Mouse (Mus musculus): Measurements from ENCODE around the gene Tnfrsf25. TPM values are rescaled to one million over a fixed set of nuclear protein-coding genes. Genes with fewer than 3 reads are reported as not detected.

Gene Tnfrsf25
- total and polyA plus RNA-seq, 3 experiments, result 1.5 TPM; not detected in 2

GRCm38 (mm10) chr4:152087211-152088081 lies 28.3 kb upstream of the Tnfrsf25 start:
- dilution Hi-C loops (cut with MboI; ENCODE audit: extremely low pct_ligation_motif_present, extremely low pct_unique_long_range_greater_than_20kb, low sequenced_read_pairs), result no loop called here
- no peak for TF ChIP-seq MYC (IDR thresholded peaks at IDR 0.05; ENCODE audit: low read depth, low read length)
- TF ChIP-seq E2F4 (IDR thresholded peaks at IDR 0.05; ENCODE audit: insufficient replicate concordance, low read depth, low read length), result no peak
- no peak for TF ChIP-seq USF2 (conservative IDR thresholded peaks at IDR 0.05; ENCODE audit: low read depth, low read length)
- TF ChIP-seq ETS1 (conservative IDR thresholded peaks at IDR 0.05; ENCODE audit: low read depth, low read length), result no peak
- TF ChIP-seq MAX (IDR thresholded peaks at IDR 0.05; ENCODE audit: low read length), result no peak
- no peak for TF ChIP-seq ELF1 (IDR thresholded peaks at IDR 0.05; ENCODE audit: low read depth, low read length)
- TF ChIP-seq MXI1 (IDR thresholded peaks at IDR 0.05; ENCODE audit: low read depth, low read length), result no peak
- H3K27ac ChIP-seq (ENCODE audit: insufficient read depth, low read depth), result no peak overlapping the region
- no peaks in the 10 kb centered on the region for H3K79me2 ChIP-seq (replicated peaks; ENCODE audit: control insufficient read depth, extremely low read depth, insufficient read depth, poor library complexity, severe bottlenecking)
- H3K9ac ChIP-seq (ENCODE audit: insufficient read depth, low read depth), result peak overlapping the region; percentile 66
- in situ Hi-C loops (cut with MboI; ENCODE audit: low pct_ligation_motif_present, low pct_unique_long_range_greater_than_20kb, low sequenced_read_pairs), result no loop called here
- peaks cover 6% of the 10 kb centered on the region for H3K9me3 ChIP-seq (replicated peaks; ENCODE audit: low read length)
- peak overlapping the region in 1 of 3 experiments; percentile 87 for H3K4me3 ChIP-seq (replicated peaks in 1 of 3; ENCODE audit: low read depth in 2 of 3, low read length in 2 of 3, poor library complexity in 1 of 3)
- peaks cover 10% of the 10 kb centered on the region in 2 experiments for H3K4me1 ChIP-seq (ENCODE audit: control insufficient read depth in 1 of 2, insufficient read depth in 2 of 2)
- no peak for DNase-seq (ENCODE audit: extremely low read depth)
- H3K27me3 ChIP-seq (replicated peaks), result peaks cover 86% of the 10 kb centered on the region
- no peaks in the 10 kb centered on the region for H3K36me3 ChIP-seq (replicated peaks in 1 of 2; ENCODE audit: control insufficient read depth in 1 of 2, insufficient read depth in 1 of 2, low read length in 1 of 2)
- H3K4me2 ChIP-seq (ENCODE audit: insufficient read depth, low read depth, poor library complexity, severe bottlenecking), result peak overlapping the region; percentile 93

- H3K4me3 ChIP-seq (replicated peaks in 1 of 3; ENCODE audit: low read depth in 2 of 3, low read length in 2 of 3, poor library complexity in 1 of 3), result no peak overlapping the region
- H3K36me3 ChIP-seq (replicated peaks in 1 of 2; ENCODE audit: control insufficient read depth in 1 of 2, insufficient read depth in 1 of 2, low read length in 1 of 2), result no peaks in the 10 kb centered on the region
- H3K4me2 ChIP-seq (ENCODE audit: insufficient read depth, low read depth, poor library complexity, severe bottlenecking), result no peak overlapping the region
- H3K27ac ChIP-seq (ENCODE audit: insufficient read depth, low read depth), result no peak overlapping the region
- peaks cover 89% of the 10 kb centered on the region for H3K27me3 ChIP-seq (replicated peaks)
- TF ChIP-seq ZKSCAN1 (IDR thresholded peaks at IDR 0.05; ENCODE audit: borderline replicate concordance, low read depth, low read length) (no peak), USF2 (conservative IDR thresholded peaks at IDR 0.05; ENCODE audit: low read depth, low read length) (no peak), MXI1 (IDR thresholded peaks at IDR 0.05; ENCODE audit: low read depth, low read length) (no peak), POLR2A (IDR thresholded peaks at IDR 0.05; ENCODE audit: low read depth, low read length) (no peak), IRF4 (IDR thresholded peaks at IDR 0.05; ENCODE audit: low read depth, low read length) (no peak), E2F4 (IDR thresholded peaks at IDR 0.05; ENCODE audit: insufficient replicate concordance, low read depth, low read length) (no peak), CHD2 (IDR thresholded peaks at IDR 0.05; ENCODE audit: low read length) (no peak)
- no peak overlapping the region for H3K9ac ChIP-seq (ENCODE audit: insufficient read depth, low read depth)
- no peak for DNase-seq (ENCODE audit: extremely low read depth)
- in situ Hi-C loops (cut with MboI; ENCODE audit: low pct_ligation_motif_present, low pct_unique_long_range_greater_than_20kb, low sequenced_read_pairs) (no loop called here), dilution Hi-C loops (cut with MboI; ENCODE audit: extremely low pct_ligation_motif_present, extremely low pct_unique_long_range_greater_than_20kb, low sequenced_read_pairs) (no loop called here)
- H3K9me3 ChIP-seq (replicated peaks; ENCODE audit: low read length), result peaks cover 6% of the 10 kb centered on the region
- H3K79me2 ChIP-seq (replicated peaks; ENCODE audit: control insufficient read depth, extremely low read depth, insufficient read depth, poor library complexity, severe bottlenecking), result no peaks in the 10 kb centered on the region
- H3K4me1 ChIP-seq (ENCODE audit: control insufficient read depth in 1 of 2, insufficient read depth in 2 of 2), result peaks cover 15 to 16% of the 10 kb centered on the region in 2 experiments
Measured at GRCm38 (mm10) chr4:152088133-152088532, 27.6 kb upstream of the Tnfrsf25 start.
